Comparison of ENCODE assay signal across 18 mouse cellular contexts in genomic region chr17:31670163-31670562, GRCm38 (mm10). TPM values are rescaled to one million over a fixed set of nuclear protein-coding genes. Genes with fewer than 3 reads are reported as not detected.
DNase-seq lines count a peak whose midpoint lies in the region; ATAC-seq and TF ChIP-seq lines count a peak whose summit lies in the region.
"Had no signal": no experiment of that assay in that cellular context is flagged by ENCODE, and none has a peak within 500 bp of the region (broad histone marks: within the 10 kb centered on the region; RNA-seq: fewer than 3 reads in every experiment).

No protein-coding gene starts in this region.

- no peak overlapping the region for H3K9ac ChIP-seq in midbrain, embryonic 15.5 days
- H3K9ac ChIP-seq in hindbrain, postnatal 0 days (replicated peaks; ENCODE audit: low read length), result no peak overlapping the region
- H3K9ac ChIP-seq: liver, embryonic 14.5 days had no signal

- H3K4me3 ChIP-seq in midbrain, embryonic 10.5 days, result no peak overlapping the region
- H3K4me3 ChIP-seq in midbrain, embryonic 15.5 days, result no peak overlapping the region
- no peak overlapping the region for H3K4me3 ChIP-seq in hindbrain, postnatal 0 days (ENCODE audit: low read length)
- H3K4me3 ChIP-seq: heart, adult 2 months had no signal

- WGBS in midbrain, embryonic 10.5 days, result 8% methylated on average over 11 of the region's 11 CpGs
- WGBS in midbrain, embryonic 15.5 days, result 9% methylated on average over 11 of the region's 11 CpGs
- WGBS in hindbrain, postnatal 0 days, result 9% methylated on average over 11 of the region's 11 CpGs

- no peak overlapping the region for H3K4me2 ChIP-seq in midbrain, embryonic 15.5 days
- no peak overlapping the region for H3K4me2 ChIP-seq in hindbrain, postnatal 0 days (ENCODE audit: low read depth, low read length)

- peak; percentile 81 for DNase-seq in midbrain, embryonic 10.5 days (ENCODE audit: low spot score)
- DNase-seq in embryo, embryonic 9.5 days (ENCODE audit: extremely low spot score), result peak; percentile 77
- DNase-seq in hindbrain, postnatal 0 days (ENCODE audit: low spot score), result peak; percentile 36
- no peak for DNase-seq in adrenal gland, postnatal 10 days
- DNase-seq in B cell, adult 2 months, result no peak
- no peak for DNase-seq in frontal cortex, postnatal 36 days (ENCODE audit: low spot score in 2 of 2)
- DNase-seq: adrenal gland, postnatal 36 days; heart, adult 2 months; heart, postnatal 36 days; kidney, adult 18-20 months; kidney, postnatal 4 days; lung, postnatal 14 days; spleen, adult 18-20 months had no signal

- TF ChIP-seq CTCF in hindbrain, postnatal 0 days (IDR thresholded peaks at IDR 0.05; ENCODE audit: low read depth), result no peak

- no peaks in the 10 kb centered on the region for H3K36me3 ChIP-seq in midbrain, embryonic 10.5 days
- no peaks in the 10 kb centered on the region for H3K36me3 ChIP-seq in midbrain, embryonic 15.5 days (replicated peaks)
- no peaks in the 10 kb centered on the region for H3K36me3 ChIP-seq in hindbrain, postnatal 0 days (ENCODE audit: insufficient read depth, low read length)

- H3K27ac ChIP-seq in midbrain, embryonic 10.5 days (replicated peaks), result peak overlapping the region; percentile 70
- H3K27ac ChIP-seq in midbrain, embryonic 15.5 days, result no peak overlapping the region
- H3K27ac ChIP-seq in hindbrain, postnatal 0 days, result no peak overlapping the region
- H3K27ac ChIP-seq: heart, adult 2 months; liver, embryonic 14.5 days; stomach, postnatal 0 days had no signal

- no peaks in the 10 kb centered on the region for H3K9me3 ChIP-seq in midbrain, embryonic 10.5 days (replicated peaks)
- H3K9me3 ChIP-seq in midbrain, embryonic 15.5 days, result no peaks in the 10 kb centered on the region
- no peaks in the 10 kb centered on the region for H3K9me3 ChIP-seq in hindbrain, postnatal 0 days (ENCODE audit: low read length)

- no peak for ATAC-seq in midbrain, embryonic 15.5 days (replicated peaks)
- peak; percentile 69; the same call in 1 of the 2 replicates for ATAC-seq in hindbrain, postnatal 0 days

- H3K27me3 ChIP-seq in midbrain, embryonic 10.5 days (ENCODE audit: low read depth, poor library complexity, severe bottlenecking), result no peaks in the 10 kb centered on the region
- no peaks in the 10 kb centered on the region for H3K27me3 ChIP-seq in midbrain, embryonic 15.5 days (replicated peaks)
- no peaks in the 10 kb centered on the region for H3K27me3 ChIP-seq in hindbrain, postnatal 0 days (ENCODE audit: insufficient read depth, low read length)

- H3K4me1 ChIP-seq in midbrain, embryonic 10.5 days, result peaks cover 30% of the 10 kb centered on the region
- H3K4me1 ChIP-seq in midbrain, embryonic 15.5 days, result no peaks in the 10 kb centered on the region
- H3K4me1 ChIP-seq in hindbrain, postnatal 0 days (ENCODE audit: insufficient read depth, low read length), result no peaks in the 10 kb centered on the region

RNA-seq across cellular contexts. Expression of gene Cryaa, which starts 7.4 kb away (rescaled TPM):
- polyA plus RNA-seq in midbrain, embryonic 10.5 days (2016; fragmentation: Nextera tagmentation; extraction: Ambion mirVana), result not detected in 2 replicates
- polyA plus RNA-seq in midbrain, embryonic 15.5 days (2015; fragmentation: Nextera tagmentation; extraction: Ambion mirVana), result 0.33 and 0.39 TPM in 2 replicates
- total RNA-seq in hindbrain, postnatal 0 days (2014; rRNA removed), result 0.52 and 0.90 TPM in 2 replicates
- 1.2 TPM in 2 replicates for polyA plus RNA-seq in hindbrain, postnatal 0 days (2015; fragmentation: Nextera tagmentation; extraction: Ambion mirVana)
- total RNA-seq in adrenal gland, postnatal 10 days (2021), result not detected
- total RNA-seq: adrenal gland, postnatal 36 days; heart, adult 2 months; heart, postnatal 36 days; monocyte, adult 5-6 weeks had no signal
- polyA plus RNA-seq: liver, embryonic 14.5 days; urinary bladder, adult 2 months had no signal

RNA-seq across cellular contexts. Expression of gene U2af1, which starts 11.5 kb away (rescaled TPM):
- 449 and 476 TPM in 2 replicates for polyA plus RNA-seq in midbrain, embryonic 10.5 days (2016; fragmentation: Nextera tagmentation; extraction: Ambion mirVana)
- polyA plus RNA-seq in midbrain, embryonic 15.5 days (2015; fragmentation: Nextera tagmentation; extraction: Ambion mirVana), result 189 and 217 TPM in 2 replicates
- total RNA-seq in hindbrain, postnatal 0 days (2014; rRNA removed), result 46.2 and 54.6 TPM in 2 replicates
- 224 and 242 TPM in 2 replicates for polyA plus RNA-seq in hindbrain, postnatal 0 days (2015; fragmentation: Nextera tagmentation; extraction: Ambion mirVana)
- 100 to 1,000 TPM; 145 to 150 TPM for total RNA-seq in adrenal gland, postnatal 10 days (2021)

RNA-seq across cellular contexts. Expression of gene Cbs, which starts 33.1 kb away (rescaled TPM):
- polyA plus RNA-seq in midbrain, embryonic 10.5 days (2016; fragmentation: Nextera tagmentation; extraction: Ambion mirVana), result 0.94 and 1.9 TPM in 2 replicates
- 5.2 and 5.9 TPM in 2 replicates for polyA plus RNA-seq in midbrain, embryonic 15.5 days (2015; fragmentation: Nextera tagmentation; extraction: Ambion mirVana)
- total RNA-seq in hindbrain, postnatal 0 days (2014; rRNA removed), result 31.4 and 38.8 TPM in 2 replicates
- polyA plus RNA-seq in hindbrain, postnatal 0 days (2015; fragmentation: Nextera tagmentation; extraction: Ambion mirVana), result 25.8 and 30.7 TPM in 2 replicates
- 10 to 100 TPM; 17.8 to 39.9 TPM for total RNA-seq in adrenal gland, postnatal 10 days (2021)
- total RNA-seq: monocyte, adult 5-6 weeks had no signal

Comparison
In these comparisons a context has a peak if more than half of its experiments do, and no peak if none do; other contexts are left out.
1. DNase-seq: peak in midbrain, embryonic 10.5 days (single experiment), embryo, embryonic 9.5 days (single experiment) and hindbrain, postnatal 0 days (single experiment); none in adrenal gland, postnatal 10 days (single experiment), B cell, adult 2 months (0 of 2) and frontal cortex, postnatal 36 days (0 of 2).